Mouse (Mus musculus): ENCODE data around the gene Prp2. TPM values are rescaled to one million over a fixed set of nuclear protein-coding genes. Genes with fewer than 3 reads are reported as not detected.
"Not testable (repeated sequence)": the region's sequence is repeated elsewhere in the genome, so short reads cannot be mapped to it uniquely, and the experiment has no call there.

Prp2 gene
- not detected in 2 replicates for polyA plus RNA-seq (2015; fragmentation: Nextera tagmentation; extraction: Ambion mirVana)

- H3K9me3 ChIP-seq (replicated peaks); H3K4me3 ChIP-seq (replicated peaks); H3K27me3 ChIP-seq; H3K36me3 ChIP-seq; H3K4me2 ChIP-seq; H3K27ac ChIP-seq; H3K9ac ChIP-seq; ATAC-seq (replicated peaks; ENCODE audit: low FRiP score); H3K4me1 ChIP-seq: not testable (repeated sequence)
- WGBS: 61% methylated on average over 2 of the region's 2 CpGs
Observed at GRCm38 (mm10) chr6:132595613-132596012, at the start of gene Prp2. Prp2 (plus strand) TSS chr6:132595913.

GRCm38 (mm10) chr6:132569509-132569908, 26.2 kb upstream of the Prp2 start, which contains the start of gene Prh1:
Prh1 (plus strand) TSS chr6:132569809.
- WGBS: 71% methylated on average over 1 of the region's 1 CpGs

GRCm38 (mm10) chr6:132649399-132649798, 53.7 kb downstream of the Prp2 start:
- Histone ChIP-seq H3K4me1 (no peaks in the 10 kb centered on the region), H3K4me3 (replicated peaks) (no peak overlapping the region), H3K36me3 (no peaks in the 10 kb centered on the region), H3K9me3 (replicated peaks) (no peaks in the 10 kb centered on the region), H3K9ac (no peak overlapping the region), H3K27me3 (no peaks in the 10 kb centered on the region), H3K27ac (no peak overlapping the region), H3K4me2 (no peak overlapping the region)
- no peak for ATAC-seq (replicated peaks; ENCODE audit: low FRiP score)

More at GRCm38 (mm10) chr6:132569509-132569908, 26.2 kb upstream of the Prp2 start, which contains the start of gene Prh1:
- not testable (repeated sequence) for H3K9ac ChIP-seq; H3K36me3 ChIP-seq; ATAC-seq (replicated peaks; ENCODE audit: low FRiP score); H3K4me2 ChIP-seq; H3K4me1 ChIP-seq; H3K27ac ChIP-seq; H3K27me3 ChIP-seq; H3K4me3 ChIP-seq (replicated peaks); H3K9me3 ChIP-seq (replicated peaks)

Other genes with a start within 250 kb of the Prp2 start
- not detected in 2 replicates for gene Gm8882, start 231.8 kb upstream of the Prp2 start, polyA plus RNA-seq (2015; fragmentation: Nextera tagmentation; extraction: Ambion mirVana)
- not detected in 2 replicates for gene Prh1, start 26.1 kb upstream of the Prp2 start, polyA plus RNA-seq (2015; fragmentation: Nextera tagmentation; extraction: Ambion mirVana)
- gene A630073D07Rik, start 55.6 kb downstream of the Prp2 start, polyA plus RNA-seq (2015; fragmentation: Nextera tagmentation; extraction: Ambion mirVana): not detected in 2 replicates
- not detected in 2 replicates for gene Tas2r120, start 61.0 kb downstream of the Prp2 start, polyA plus RNA-seq (2015; fragmentation: Nextera tagmentation; extraction: Ambion mirVana)
- not detected in 2 replicates for gene Tas2r121, start 105.1 kb downstream of the Prp2 start, polyA plus RNA-seq (2015; fragmentation: Nextera tagmentation; extraction: Ambion mirVana)
- gene Tas2r122, start 116.0 kb downstream of the Prp2 start, polyA plus RNA-seq (2015; fragmentation: Nextera tagmentation; extraction: Ambion mirVana): not detected in 2 replicates
- not detected in 2 replicates for gene Tas2r115, start 142.1 kb downstream of the Prp2 start, polyA plus RNA-seq (2015; fragmentation: Nextera tagmentation; extraction: Ambion mirVana)
- gene Tas2r124, start 158.8 kb downstream of the Prp2 start, polyA plus RNA-seq (2015; fragmentation: Nextera tagmentation; extraction: Ambion mirVana): not detected in 2 replicates
- gene Tas2r102, start 166.2 kb downstream of the Prp2 start, polyA plus RNA-seq (2015; fragmentation: Nextera tagmentation; extraction: Ambion mirVana): not detected in 2 replicates
- gene Tas2r136, start 182.2 kb downstream of the Prp2 start, polyA plus RNA-seq (2015; fragmentation: Nextera tagmentation; extraction: Ambion mirVana): not detected in 2 replicates
- gene Tas2r117, start 206.9 kb downstream of the Prp2 start, polyA plus RNA-seq (2015; fragmentation: Nextera tagmentation; extraction: Ambion mirVana): not detected in 2 replicates

Data from kidney, embryonic 15.5 days (tissue).